Mouse (Mus musculus) regulatory T cell (primary cell): ENCODE measurements around the gene Prrg4.
"Not testable (repeated sequence)": the region's sequence is repeated elsewhere in the genome, so short reads cannot be mapped to it uniquely, and the experiment has no call there.

ENCODE experiments used
- in situ Hi-C: fragments of 300-600 bp; cut with MboI, MseI; formaldehyde crosslinking; loops from one replicate; pipeline ENCODE4 v1.15.1; 2025; ENCODE audit warnings: high pct_unique_total_duplicates

The Prrg4 gene

DNA sequence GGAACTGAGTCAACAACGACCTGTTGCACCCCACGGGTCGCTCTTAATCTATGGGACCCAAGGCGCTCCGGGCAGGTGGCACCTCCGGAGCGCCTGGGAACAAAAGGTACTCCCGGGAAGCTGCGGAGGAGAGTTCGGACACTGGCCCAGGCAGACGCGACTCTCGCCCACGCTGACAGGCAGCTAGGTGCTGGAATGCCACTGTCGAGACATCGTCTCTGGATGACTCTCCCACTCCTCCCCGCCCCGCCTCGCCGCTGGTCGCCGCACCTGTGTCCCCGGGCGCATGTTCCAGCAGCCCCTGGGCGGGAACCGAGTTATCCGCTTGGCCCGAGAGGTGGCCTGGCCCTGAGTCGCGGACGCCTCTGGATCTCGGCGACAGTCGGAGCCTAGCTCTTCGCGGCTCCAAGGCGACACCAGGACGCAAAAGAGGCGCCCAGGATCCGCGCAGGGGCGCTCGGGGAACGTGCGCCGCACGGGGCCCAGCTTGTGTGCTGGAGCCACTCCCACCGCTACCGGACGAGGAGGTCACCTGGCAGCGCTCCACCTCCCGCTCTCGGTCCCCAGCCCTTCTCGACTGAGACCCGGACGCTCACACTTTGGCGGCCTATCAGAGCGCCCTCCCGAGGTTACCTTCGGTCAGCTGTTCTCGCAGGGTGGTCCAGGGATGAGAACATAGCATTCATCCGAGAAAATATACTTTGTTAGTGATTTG is at the start of gene Prrg4:
Gene Prrg4, minus strand, starts transcription at position 601 of the 715 bp plus-strand sequence.
- in situ Hi-C loops, result loop anchor here (5.0 kb wide), 1 partner anchor 168 kb away; the partner anchor contains the start of gene Eif3m

DNA sequence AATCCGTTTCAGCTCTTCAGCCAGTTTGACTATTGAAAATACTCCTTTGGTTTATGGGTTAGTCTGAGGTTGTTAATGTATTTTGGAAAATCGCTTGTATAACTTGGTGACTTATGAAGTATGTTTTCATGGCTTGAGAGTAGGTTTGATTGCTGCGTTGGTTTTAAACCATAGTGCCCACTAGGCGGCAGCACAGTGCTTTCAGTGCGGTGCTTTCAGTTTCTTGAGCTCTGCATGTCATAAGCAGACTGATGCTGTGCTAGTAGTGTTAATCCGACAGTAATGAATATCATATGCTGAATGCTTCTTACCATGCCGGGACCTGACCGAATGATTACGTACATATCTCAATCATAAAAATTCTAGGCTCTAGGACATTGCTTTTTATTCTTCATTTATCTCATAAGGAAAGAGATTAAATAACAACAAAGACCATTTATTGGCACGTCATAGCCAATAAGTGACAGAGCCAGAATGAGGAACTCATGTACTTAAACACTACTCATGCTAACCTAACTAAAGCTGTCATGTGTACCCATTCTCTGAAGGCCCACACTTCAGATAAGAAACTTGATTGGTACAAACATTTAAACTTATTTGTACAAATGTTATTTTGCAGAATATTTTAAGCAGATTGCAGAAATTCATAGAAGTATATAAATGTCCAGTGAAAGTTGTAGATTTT is 38.3 kb upstream of the Prrg4 start:
- in situ Hi-C loops, result no loop called here

DNA sequence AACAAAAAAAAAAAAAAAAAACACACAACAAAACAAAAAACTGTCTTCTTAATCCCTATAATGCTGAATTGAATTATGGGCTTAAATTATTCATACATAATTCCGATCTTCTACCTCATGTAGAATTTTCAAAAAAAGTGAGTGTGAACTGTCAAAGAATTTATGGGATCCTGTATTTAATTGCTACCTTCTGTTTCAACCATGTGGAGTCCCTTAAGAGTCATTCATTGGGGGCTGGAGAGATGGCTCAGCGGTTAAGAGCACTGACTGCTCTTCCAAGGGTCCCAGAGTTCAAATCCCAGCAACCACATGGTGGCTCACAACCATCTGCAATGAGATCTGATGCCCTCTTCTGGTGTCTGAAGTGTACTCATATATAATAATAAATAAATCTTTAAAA is 37.7 kb upstream of the Prrg4 start:
- in situ Hi-C loops, result not testable (repeated sequence)

DNA sequence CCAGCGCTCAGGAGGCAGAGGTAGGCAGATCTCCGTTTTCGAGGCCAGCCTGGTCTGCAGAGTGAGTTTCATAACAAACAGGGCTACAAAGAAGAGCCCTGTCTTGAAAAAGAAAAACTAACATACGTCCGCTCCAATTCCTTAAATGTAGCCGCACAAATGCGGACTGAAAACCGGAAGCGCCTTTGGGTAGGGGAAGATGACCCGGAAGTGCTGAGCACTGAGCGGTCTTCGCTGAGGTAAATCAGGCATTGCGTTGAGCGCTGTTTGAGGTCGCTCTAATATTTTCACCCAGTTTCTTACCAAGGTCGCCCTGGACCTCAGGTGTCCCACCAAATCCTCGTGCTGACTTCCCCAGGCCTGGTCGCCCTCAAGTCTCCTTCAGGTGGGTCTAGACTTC is 36.4 kb upstream of the Prrg4 start:
- in situ Hi-C loops, result no loop called here

DNA sequence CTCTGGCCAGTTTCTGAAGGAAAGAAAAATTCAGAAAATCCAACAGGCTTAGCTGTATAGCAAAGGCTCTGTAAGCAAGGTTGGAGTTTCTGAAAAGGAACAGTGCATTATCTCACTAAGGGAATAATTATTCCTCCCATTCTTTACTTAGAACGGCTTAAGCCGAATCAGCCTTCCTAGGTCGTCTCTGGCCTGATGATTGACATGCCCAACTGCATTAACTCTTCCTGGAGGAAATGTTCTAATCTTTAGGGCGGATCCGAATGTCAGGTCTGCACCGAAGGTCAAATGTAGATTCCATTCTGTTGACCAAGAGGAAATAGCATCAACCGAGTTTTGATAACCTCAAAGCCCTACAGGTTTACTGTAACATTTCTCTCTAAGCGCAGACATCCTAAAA is 29.1 kb upstream of the Prrg4 start:
- in situ Hi-C loops, result no loop called here

DNA sequence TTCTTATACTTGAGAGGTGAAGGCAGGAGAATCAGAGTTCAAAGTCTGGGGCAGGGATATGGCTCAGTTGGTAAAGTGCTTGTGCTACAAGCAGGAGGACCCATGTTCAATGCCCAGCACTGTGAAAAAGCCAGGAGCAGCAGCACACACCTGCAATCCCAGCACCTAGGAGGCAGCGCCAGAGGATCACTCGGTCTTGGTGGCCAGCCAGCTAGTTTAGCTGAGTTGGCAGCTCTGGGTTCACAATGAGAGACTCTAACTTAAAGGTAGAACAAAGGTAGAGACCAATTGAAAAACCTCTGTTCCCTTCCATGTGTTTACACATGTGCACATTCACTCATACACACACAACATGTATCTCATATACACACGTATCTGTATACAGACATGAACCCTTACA is 19.4 kb upstream of the Prrg4 start:
- in situ Hi-C loops, result no loop called here

DNA sequence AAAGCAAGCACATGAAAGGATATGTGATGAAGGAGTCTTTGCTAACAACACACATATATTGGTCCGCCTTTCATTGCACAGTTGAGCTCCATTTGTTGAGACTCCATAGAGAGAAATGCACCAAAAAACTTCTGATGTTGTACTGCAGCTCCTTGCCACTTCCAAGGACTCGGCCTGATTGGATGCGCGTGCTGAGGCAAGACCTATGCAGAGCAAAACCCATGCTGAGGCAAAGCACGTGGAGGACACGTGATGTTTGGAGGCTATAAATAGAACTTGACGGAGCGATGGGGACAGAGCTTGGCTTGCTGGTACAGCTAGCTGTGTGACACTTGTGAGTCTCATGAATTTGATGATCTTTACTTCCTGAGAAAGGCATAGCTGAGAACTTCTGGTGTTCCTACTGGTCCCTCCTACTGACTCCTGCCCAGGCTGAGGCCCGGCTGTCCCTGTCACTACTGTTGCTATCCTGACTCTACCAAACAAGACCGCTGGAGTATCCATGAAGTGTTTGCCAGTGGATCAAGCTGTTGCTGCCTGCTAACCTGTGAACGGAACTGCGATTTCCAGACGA is 17.7 kb upstream of the Prrg4 start, which contains the start of gene Ccdc73:
Gene Ccdc73, plus strand, starts transcription at position 524 of the 574 bp plus-strand sequence.
- in situ Hi-C loops, result no loop called here

DNA sequence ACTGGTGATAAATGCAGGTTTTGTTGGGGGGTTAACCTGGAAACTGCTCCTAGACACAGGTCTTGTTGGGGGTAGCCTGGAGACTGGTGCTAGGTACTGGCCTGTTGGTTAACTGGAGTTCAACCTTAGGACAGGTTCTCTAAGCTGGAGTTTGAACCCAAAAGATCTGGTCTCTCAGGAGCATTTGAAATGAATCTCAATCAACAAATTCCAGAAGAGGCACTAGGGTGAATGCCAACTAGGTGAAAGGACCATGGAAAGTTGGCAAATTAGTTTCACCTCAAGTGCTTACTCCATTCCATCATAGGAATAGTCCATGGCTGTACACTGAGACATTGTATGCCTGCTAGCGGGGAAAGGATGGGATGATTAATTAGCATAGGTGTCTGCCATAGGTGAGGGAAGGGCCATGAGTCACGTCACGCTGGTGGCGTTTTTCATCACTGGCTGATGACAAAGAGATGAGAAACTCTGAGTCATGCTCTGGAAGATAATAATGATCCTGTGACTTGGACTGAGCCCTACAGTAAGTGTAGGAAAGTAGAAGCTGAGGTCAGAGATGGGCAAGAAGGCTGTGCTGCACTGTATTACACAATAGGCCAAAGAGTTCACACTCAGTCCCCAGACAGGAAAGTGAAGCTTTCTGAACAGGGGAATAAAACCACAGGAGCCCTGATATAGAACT is 14.6 kb upstream of the Prrg4 start:
- in situ Hi-C loops, result no loop called here

DNA sequence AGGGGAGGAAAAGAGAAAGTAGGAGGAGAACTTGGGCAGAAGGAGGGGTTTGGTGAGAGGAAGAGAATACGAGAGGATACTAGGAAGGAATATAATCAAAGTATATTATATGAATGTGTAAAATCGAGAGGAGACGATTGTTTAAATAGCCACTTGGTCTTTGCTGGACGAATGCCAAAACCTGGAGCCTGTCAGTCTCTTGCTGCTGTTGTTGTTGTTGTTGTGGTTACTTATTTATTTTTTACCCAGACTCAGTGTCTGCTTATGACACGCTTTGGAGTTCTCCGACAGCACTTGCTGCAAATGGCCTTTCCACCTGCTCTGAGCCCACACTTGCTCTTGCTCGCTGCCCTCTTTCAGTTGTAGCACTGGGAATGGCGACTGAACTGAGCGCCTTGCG is 10.8 kb upstream of the Prrg4 start:
- in situ Hi-C loops, result no loop called here

DNA sequence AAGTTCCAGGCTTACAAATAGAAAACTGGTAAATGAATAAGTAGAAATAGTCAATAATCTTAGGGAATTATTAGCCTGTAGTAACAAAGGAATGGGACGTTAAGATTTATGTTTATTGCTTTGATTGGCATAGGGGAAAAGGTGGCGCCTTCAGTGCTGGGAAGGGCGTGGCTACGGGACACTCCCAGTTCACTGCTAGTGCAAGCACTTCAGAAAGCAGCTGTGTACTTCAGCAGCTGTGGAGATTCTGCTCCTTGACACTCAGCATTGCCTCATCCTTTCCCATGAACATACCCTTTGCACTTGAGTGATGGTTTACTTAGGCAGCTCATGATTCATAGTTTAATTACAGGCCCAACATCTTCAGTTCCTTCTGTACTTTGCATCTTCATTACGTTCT is 9.4 kb upstream of the Prrg4 start:
- in situ Hi-C loops, result no loop called here

DNA sequence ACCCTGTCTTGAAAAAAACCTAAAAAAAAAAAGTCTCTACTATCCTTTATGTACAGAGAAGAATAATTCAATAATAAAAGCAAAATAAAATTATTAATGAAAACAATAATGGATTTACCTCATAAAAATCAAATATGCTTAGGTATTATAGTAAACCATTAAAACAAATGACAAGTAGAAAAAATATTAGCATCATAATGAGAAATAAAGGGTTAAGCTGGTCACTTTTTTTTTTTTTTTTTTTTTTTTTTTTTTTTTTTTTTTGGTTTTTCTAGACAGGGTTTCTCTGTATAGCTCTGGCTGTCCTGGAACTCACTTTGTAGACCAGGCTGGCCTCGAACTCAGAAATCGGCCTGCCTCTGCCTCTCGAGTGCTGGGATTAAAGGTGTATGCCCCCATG is 8.4 kb upstream of the Prrg4 start:
- in situ Hi-C loops, result not testable (repeated sequence)

DNA sequence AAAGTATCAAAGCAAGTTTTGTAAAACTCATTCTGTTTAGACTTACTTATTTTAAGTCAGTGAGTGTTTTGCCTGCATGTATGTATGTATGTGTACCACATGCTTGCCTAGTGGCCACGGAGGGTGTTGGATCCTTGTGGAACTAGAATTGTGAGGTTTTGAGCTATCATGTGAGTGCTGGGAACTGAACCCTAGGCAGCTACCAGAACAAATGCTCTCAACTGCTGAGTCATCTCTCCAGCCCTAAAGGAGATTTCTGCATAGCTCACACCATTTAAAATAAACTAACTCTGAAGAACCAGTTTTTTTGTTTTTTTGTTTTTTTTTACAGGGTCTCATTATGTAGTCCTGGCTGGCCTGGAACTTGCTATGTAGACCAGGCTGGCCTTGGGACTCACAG is 6.5 kb upstream of the Prrg4 start:
- in situ Hi-C loops, result no loop called here

DNA sequence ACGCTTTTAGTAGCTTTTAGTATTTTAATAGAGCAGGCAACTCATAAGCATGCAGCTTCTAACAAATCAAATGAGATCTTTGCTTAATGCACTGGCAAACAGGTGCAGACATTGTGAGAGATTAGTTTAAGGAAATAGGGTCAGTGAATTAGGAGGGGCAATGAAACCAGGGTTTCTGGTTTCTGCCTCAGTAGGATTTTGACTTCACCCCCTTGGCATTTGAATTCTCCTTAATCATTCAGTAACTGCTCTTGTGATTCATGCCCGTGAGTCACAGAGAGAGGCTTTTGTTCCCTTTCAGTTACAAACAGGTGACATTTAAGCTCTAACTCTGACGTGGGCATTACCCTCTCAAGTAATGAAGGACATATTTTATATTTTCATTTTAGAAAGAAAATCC is 6.1 kb upstream of the Prrg4 start:
- in situ Hi-C loops, result no loop called here

DNA sequence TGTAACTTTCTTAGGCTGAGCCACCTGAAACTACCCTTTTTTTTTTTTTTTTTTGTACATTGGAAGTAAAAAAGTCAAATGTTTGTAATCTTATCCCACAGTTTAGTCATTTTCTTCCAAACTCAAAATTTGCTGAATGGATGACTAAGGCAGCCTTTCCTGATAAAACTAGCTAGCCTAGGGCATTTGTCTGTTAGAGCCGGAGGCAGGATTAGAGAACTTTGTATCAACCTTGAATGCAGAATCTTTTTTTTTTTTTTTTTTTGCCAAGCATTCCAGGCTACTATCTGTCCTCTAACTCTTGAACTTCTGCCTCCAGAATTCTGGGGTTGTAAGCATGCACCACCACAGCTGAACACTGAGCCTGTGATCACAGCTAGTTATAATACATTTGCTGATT is 5.2 kb upstream of the Prrg4 start:
- in situ Hi-C loops, result no loop called here

DNA sequence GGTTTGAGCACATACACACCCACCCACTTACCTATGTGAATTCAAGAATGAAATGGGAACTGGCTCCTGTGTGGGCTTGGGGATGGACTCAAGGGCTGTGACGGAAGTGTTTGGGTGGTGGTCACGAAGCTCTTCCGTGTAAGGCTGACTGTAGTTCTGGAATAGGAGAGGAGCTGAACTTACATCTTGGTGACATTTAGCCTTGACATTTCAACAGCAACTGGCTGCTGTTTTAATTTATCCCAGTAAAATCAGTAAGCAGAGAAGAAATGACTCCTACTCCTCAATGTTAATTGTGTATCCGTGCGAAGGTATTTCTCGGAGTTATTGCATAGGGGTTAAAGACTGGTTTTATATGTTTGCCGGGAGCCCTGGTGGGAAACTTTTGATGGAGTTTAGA is 2.9 kb upstream of the Prrg4 start:
- in situ Hi-C loops, result no loop called here

DNA sequence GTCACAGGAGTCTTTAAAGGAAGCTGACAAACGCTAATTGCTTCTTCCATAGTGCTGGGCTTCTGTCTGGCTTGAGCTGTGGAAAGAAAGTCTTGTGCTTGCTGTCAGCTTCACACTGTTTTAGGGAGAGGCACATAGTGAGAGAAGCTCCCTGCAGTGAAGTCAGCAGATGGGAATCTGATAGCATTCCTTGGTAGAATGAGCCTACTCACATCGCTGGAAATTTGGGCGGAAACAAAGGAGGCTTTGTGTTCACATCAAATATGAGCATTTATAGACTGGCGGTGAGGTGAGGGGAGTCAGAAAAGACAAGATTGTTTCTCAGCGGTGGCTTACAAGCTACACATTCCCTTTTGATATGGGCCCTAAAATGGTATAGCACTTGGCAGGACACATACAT is 2.0 kb upstream of the Prrg4 start:
- in situ Hi-C loops, result no loop called here

DNA sequence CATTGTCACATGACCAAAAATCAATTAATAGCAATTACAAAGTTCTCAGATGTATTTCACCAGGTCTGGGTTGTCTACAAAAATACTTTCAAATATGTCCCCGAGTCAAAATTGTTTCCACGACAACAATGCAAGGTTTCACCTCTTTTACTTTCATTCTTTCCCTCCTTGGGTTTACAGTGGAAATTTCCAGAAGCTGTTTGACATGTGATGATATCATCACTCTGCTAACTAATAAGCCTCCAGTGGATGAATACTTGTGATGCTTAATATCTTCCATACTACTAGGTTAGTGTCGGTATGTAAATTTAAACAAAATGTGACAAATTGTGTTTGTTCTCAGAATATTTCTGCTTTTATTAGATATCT is 299 bp upstream of the Prrg4 start:
- in situ Hi-C loops, result loop anchor here (5.0 kb wide), 1 partner anchor 167 kb away; the partner anchor contains the start of gene Eif3m

DNA sequence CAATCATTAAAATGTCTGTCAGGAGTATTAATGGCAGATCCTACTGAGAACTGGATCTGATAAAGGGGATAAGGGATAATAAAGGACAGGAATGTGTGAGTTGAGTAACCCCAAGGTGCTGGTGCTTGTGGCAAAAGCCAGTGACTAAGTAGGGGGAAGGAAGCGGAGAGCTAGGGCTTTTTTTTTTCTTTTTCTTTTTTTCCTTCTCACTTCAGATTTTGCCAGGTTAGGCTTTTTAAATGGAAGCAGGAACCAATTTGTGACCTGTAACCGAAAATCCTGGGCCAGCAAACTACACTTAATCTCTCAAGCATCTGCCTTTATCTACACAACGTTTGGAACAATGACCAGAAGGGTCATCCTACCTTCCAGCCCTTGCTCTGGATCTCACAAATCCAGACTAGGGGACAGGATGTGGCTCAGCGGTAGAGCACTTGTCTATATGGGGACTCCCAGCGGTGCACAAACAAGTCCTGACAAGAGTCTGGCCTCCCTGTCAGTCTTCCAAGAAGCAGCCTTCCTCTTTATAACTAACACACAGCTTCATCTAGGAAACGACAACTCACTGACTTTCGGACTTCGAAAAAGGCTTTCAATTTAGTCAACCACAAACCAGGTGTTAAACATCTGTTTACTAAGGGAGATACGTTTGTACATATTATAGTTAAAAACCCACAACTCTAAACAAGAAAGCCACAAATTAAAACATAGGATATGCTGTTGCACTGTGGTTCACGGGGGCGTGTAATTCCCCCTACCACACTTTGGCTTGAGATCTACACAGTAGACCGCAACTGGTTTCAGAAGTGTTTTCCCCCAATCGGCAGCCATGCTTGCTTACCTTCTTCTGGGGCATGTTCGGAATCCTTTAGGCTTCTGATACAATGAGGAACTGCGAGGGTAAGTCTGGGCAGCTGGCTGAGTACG is 1.2 kb downstream of the Prrg4 start:
- in situ Hi-C loops, result loop anchor here (5.0 kb wide), 1 partner anchor 169 kb away; the partner anchor contains the start of gene Eif3m

DNA sequence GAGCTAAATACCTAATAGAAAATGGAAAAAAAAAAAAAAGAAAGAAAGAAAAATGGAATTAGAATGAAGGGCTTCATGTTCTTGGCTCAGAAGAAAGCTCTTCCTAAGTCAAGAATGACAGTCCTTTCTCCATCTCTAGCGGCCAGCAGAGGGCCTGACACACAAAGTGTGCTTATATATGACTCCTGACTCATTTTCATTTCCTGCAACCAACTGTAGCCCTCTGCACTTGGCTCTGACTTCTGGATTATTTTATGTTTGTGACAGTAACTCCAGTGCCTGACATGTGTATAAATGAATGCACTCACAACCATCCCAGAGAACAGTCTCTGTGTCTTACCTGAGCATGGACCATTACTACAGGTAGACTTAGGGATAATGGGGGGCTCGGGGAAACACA is 2.0 kb downstream of the Prrg4 start:
- in situ Hi-C loops, result loop anchor here (5.0 kb wide), 1 partner anchor 170 kb away; the partner anchor contains the start of gene Eif3m

DNA sequence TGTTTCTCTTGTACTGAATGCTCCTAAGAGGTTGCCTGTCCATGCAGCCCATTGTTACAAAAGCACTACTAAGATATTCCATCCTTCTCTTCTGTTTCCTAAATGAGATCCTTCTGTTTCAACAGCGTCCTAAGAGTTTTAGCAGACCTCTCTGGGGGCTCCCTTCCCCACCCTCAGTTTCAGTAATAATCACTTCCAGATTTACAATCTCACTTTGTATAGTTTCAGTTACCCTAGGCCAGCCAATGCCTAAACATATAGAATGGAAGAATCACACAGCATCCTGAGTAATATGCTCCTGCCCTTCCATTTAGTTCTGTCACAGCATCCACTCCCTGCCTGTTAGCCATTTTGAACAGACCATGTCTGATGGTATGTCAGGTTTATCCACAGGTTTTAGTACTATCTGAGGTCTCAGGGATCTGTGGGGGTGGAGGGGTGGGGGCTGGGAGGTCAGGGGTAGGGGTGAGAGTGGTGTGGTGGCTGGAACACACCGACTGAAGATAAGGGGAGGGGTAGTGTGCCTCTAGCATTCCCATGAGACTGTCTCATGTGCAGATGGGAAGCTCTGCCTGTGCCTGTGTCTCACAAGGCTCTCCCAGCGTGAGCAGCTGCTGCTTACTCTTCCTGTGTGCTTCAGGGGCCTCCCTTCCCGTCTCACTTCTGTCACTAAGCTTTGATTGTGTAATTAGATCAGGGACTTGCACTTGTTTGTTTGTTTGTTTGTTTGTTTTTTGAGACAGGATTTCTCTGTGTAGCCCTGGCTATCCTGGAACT is 2.9 kb downstream of the Prrg4 start:
- in situ Hi-C loops, result loop anchor here (5.0 kb wide), 1 partner anchor 170 kb away; the partner anchor contains the start of gene Eif3m
